Mouse (Mus musculus) midbrain, postnatal 0 days (tissue): Measurements from ENCODE around the gene Samd14. TPM values are rescaled to one million over a fixed set of nuclear protein-coding genes. Genes with fewer than 3 reads are reported as not detected.

Source experiments
- ATAC-seq: fragments of 200-750 bp; cut with Nextera tagmentation; 2 replicates; pipeline ENCODE4 v1.8.0; 2017; ENCODE audit warnings: moderate number of reproducible peaks, mild to moderate bottlenecking, moderate TSS enrichment, moderate library complexity; ENCODE audit not compliant: low FRiP score
- DNase-seq: peaks from one replicate; pipeline ENCODE4 v3.0.0-alpha.2; 2015; ENCODE audit warnings: low spot score
- H3K27ac ChIP-seq: fragments of 300-500 bp; sonication (generic); 2 replicates; pipeline ENCODE4 v1.5.1; 2014; ENCODE audit warnings: low read depth, mild to moderate bottlenecking, low read length, mixed read lengths
- H3K27me3 ChIP-seq: fragments of 300-500 bp; sonication (generic); 2 replicates; pipeline ENCODE4 v1.6.1; 2014; ENCODE audit warnings: low read length, control low read depth, mixed read lengths; ENCODE audit not compliant: insufficient read depth
- H3K36me3 ChIP-seq: fragments of 300-500 bp; sonication (generic); 2 replicates; pipeline ENCODE4 v1.6.1; 2014; ENCODE audit warnings: low read length, control low read depth, mixed read lengths; ENCODE audit not compliant: insufficient read depth
- H3K4me1 ChIP-seq: fragments of 300-500 bp; sonication (generic); 2 replicates; pipeline ENCODE4 v1.6.1; 2014; ENCODE audit warnings: mild to moderate bottlenecking, control low read depth, antibody characterized with exemption, low read length, mixed read lengths; ENCODE audit not compliant: insufficient read depth
- H3K4me2 ChIP-seq: fragments of 300-500 bp; sonication (generic); 2 replicates; pipeline ENCODE4 v1.6.1; 2014; ENCODE audit warnings: low read depth, mild to moderate bottlenecking, low read length, mixed read lengths; ENCODE audit not compliant: poor library complexity, severe bottlenecking
- H3K4me3 ChIP-seq: fragments of 300-500 bp; sonication (generic); 2 replicates; pipeline ENCODE4 v1.5.1; 2014; ENCODE audit warnings: low read depth, mild to moderate bottlenecking, low read length, moderate library complexity
- H3K9ac ChIP-seq: fragments of 300-500 bp; sonication (generic); replicated peaks from 2 replicates; pipeline ENCODE4 v1.6.1; 2014; ENCODE audit warnings: mild to moderate bottlenecking, low read length, moderate library complexity, mixed read lengths; ENCODE audit not compliant: poor library complexity, severe bottlenecking
- H3K9me3 ChIP-seq: fragments of 300-500 bp; sonication (generic); 2 replicates; pipeline ENCODE4 v1.6.1; 2016; ENCODE audit warnings: low read length, control low read depth
- CTCF ChIP-seq: IDR thresholded peaks from 2 replicates; pipeline ENCODE4 v1.5.1; 2016; ENCODE audit warnings: antibody characterized with exemption, mild to moderate bottlenecking
- WGBS: fragments of 180-500 bp; shearing (Covaris S2); extraction: QIAGEN DNeasy Blood & Tissue Kit; methylation state at CpG from one replicate; pipeline ENCODE4 v1.1.7; 2014; 5-methylcytosine and 5-hydroxymethylcytosine counted together
- polyA plus RNA-seq: library from polyadenylated mRNA; unstranded; fragments of >200 nt; fragmentation: Nextera tagmentation; extraction: Ambion mirVana; gene quantifications from 2 replicates; pipeline ENCODE4 v1.2.1, GENCODE M21; 2015
- total RNA-seq: library from RNA; depleted of rRNA; stranded (reverse); fragments of >200 nt; gene quantifications from 2 replicates; pipeline ENCODE4 v1.2.3, GENCODE M21; 2014

Samd14 gene
- total and polyA plus RNA-seq, 2 experiments from 2014 or later: 158 to 243 TPM

- Histone ChIP-seq H3K4me3 (peak overlapping the region; percentile 94), H3K4me2 (peak overlapping the region; percentile 98), H3K27me3 (no peaks in the 10 kb centered on the region), H3K9ac (peak overlapping the region; percentile 91), H3K9me3 (no peaks in the 10 kb centered on the region), H3K27ac (peak overlapping the region; percentile 93), H3K4me1 (peaks cover 42% of the 10 kb centered on the region), H3K36me3 (peaks cover 8% of the 10 kb centered on the region)
- under 1% methylated on average over 92 of the region's 99 CpGs for WGBS
- DNase-seq: peak; percentile 38
- ATAC-seq: no peak
- no peak for TF ChIP-seq CTCF
These were observed 17.8 kb upstream of the Samd14 start for GRCm38 (mm10) chr11:94991641-94992479.

GRCm38 (mm10) chr11:94992480-94992753 is 17.3 kb upstream of the Samd14 start:
- Histone ChIP-seq H3K27me3 (no peaks in the 10 kb centered on the region), H3K27ac (peak overlapping the region; percentile 32; the same call in 1 of the 2 replicates), H3K4me3 (peak overlapping the region; percentile 94), H3K4me1 (peaks cover 42% of the 10 kb centered on the region), H3K36me3 (peaks cover 13% of the 10 kb centered on the region), H3K9me3 (no peaks in the 10 kb centered on the region), H3K9ac (peak overlapping the region; percentile 91), H3K4me2 (peak overlapping the region; percentile 98)
- no peak for ATAC-seq
- no peak for DNase-seq
- TF ChIP-seq CTCF: no peak
- under 1% methylated on average over 20 of the region's 20 CpGs for WGBS

- Histone ChIP-seq H3K36me3 (peaks cover 19% of the 10 kb centered on the region), H3K9ac (peak overlapping the region; percentile 91), H3K27ac (peak overlapping the region; percentile 32; the same call in 1 of the 2 replicates), H3K4me3 (peak overlapping the region; percentile 94), H3K27me3 (no peaks in the 10 kb centered on the region), H3K4me1 (peaks cover 42% of the 10 kb centered on the region), H3K4me2 (peak overlapping the region; percentile 98), H3K9me3 (no peaks in the 10 kb centered on the region)
- DNase-seq (peak; percentile 50), ATAC-seq (no peak)
- no peak for TF ChIP-seq CTCF
- under 1% methylated on average over 22 of the region's 22 CpGs for WGBS
These were observed 16.7 kb upstream of the Samd14 start for GRCm38 (mm10) chr11:94992754-94993606.

- Histone ChIP-seq H3K4me2 (peak overlapping the region; percentile 98), H3K4me1 (peaks cover 35% of the 10 kb centered on the region), H3K9me3 (no peaks in the 10 kb centered on the region), H3K9ac (peak overlapping the region; percentile 91), H3K4me3 (peak overlapping the region; percentile 94), H3K27ac (no peak overlapping the region), H3K27me3 (no peaks in the 10 kb centered on the region), H3K36me3 (peaks cover 25% of the 10 kb centered on the region)
- WGBS: 35% methylated on average over 10 of the region's 10 CpGs
- no peak for TF ChIP-seq CTCF
- DNase-seq: no peak
- ATAC-seq: no peak
These were observed 15.4 kb upstream of the Samd14 start for GRCm38 (mm10) chr11:94994208-94994814.

GRCm38 (mm10) chr11:94994947-94995772 is 14.5 kb upstream of the Samd14 start:
- no peak for ATAC-seq
- Histone ChIP-seq H3K27me3 (no peaks in the 10 kb centered on the region), H3K27ac (no peak overlapping the region), H3K4me3 (peak overlapping the region; percentile 94), H3K4me2 (peak overlapping the region; percentile 98), H3K9ac (peak overlapping the region; percentile 91; the same call in 1 of the 2 replicates), H3K36me3 (peaks cover 33% of the 10 kb centered on the region), H3K9me3 (no peaks in the 10 kb centered on the region), H3K4me1 (peaks cover 30% of the 10 kb centered on the region)
- 78% methylated on average over 11 of the region's 11 CpGs for WGBS
- TF ChIP-seq CTCF: no peak
- no peak for DNase-seq
